Mouse (Mus musculus) lung, postnatal 0 days (tissue): ENCODE measurements at regions not wholly inside any gene's neighbourhood (a gene's known extent, or its start where the extent isn't known, plus 50 kb on each side); places are given as distances from the start of the nearest gene placed in this dataset.

ENCODE experiments used
- ATAC-seq: fragments of 200-750 bp; cut with Nextera tagmentation; 2 replicates; pipeline ENCODE4 v1.8.0; 2017; ENCODE audit warnings: moderate library complexity
- DNase-seq: peaks from one replicate; pipeline ENCODE4 v3.0.0-alpha.2; 2016; ENCODE audit warnings: low spot score
- H3K27ac ChIP-seq: fragments of 300-500 bp; sonication (generic); 2 replicates; pipeline ENCODE4 v1.5.1; 2014; ENCODE audit warnings: antibody characterized with exemption, mild to moderate bottlenecking, low read length, mixed read lengths
- H3K27me3 ChIP-seq: fragments of 300-500 bp; sonication (generic); replicated peaks from 2 replicates; pipeline ENCODE4 v1.6.1; 2014; ENCODE audit warnings: low read length, mixed read lengths; ENCODE audit not compliant: insufficient read depth
- H3K36me3 ChIP-seq: fragments of 300-500 bp; sonication (generic); 2 replicates; pipeline ENCODE4 v1.6.1; 2014; ENCODE audit warnings: low read length, mixed read lengths; ENCODE audit not compliant: insufficient read depth
- H3K4me1 ChIP-seq: fragments of 300-500 bp; sonication (generic); 2 replicates; pipeline ENCODE4 v1.6.1; 2014; ENCODE audit warnings: antibody characterized with exemption, low read depth, low read length, mixed read lengths; ENCODE audit not compliant: insufficient read depth
- H3K4me2 ChIP-seq: fragments of 300-500 bp; sonication (generic); replicated peaks from 2 replicates; pipeline ENCODE4 v1.6.1; 2014; ENCODE audit warnings: low read depth, mild to moderate bottlenecking, low read length, moderate library complexity, mixed read lengths
- H3K4me3 ChIP-seq: fragments of 300-500 bp; sonication (generic); 2 replicates; pipeline ENCODE4 v1.5.1; 2014; ENCODE audit warnings: low read depth, low read length
- H3K9ac ChIP-seq: fragments of 300-500 bp; sonication (generic); replicated peaks from 2 replicates; pipeline ENCODE4 v1.6.1; 2014; ENCODE audit warnings: low read depth, mild to moderate bottlenecking
- H3K9me3 ChIP-seq: fragments of 300-500 bp; sonication (generic); 2 replicates; pipeline ENCODE4 v1.6.1; 2016; ENCODE audit warnings: low read length, mixed read lengths
- CTCF ChIP-seq: IDR thresholded peaks from 2 replicates; pipeline ENCODE4 v1.5.1; 2016; ENCODE audit warnings: antibody characterized with exemption, mild to moderate bottlenecking
- EP300 ChIP-seq: IDR thresholded peaks from 2 replicates; pipeline ENCODE4 v1.6.1; 2016; ENCODE audit warnings: antibody characterized with exemption, mild to moderate bottlenecking, control low read depth
- WGBS: fragments of 180-500 bp; shearing (Covaris S2); extraction: QIAGEN DNeasy Blood & Tissue Kit; methylation state at CpG from one replicate; pipeline ENCODE4 v1.1.7; 2014; 5-methylcytosine and 5-hydroxymethylcytosine counted together

DNA sequence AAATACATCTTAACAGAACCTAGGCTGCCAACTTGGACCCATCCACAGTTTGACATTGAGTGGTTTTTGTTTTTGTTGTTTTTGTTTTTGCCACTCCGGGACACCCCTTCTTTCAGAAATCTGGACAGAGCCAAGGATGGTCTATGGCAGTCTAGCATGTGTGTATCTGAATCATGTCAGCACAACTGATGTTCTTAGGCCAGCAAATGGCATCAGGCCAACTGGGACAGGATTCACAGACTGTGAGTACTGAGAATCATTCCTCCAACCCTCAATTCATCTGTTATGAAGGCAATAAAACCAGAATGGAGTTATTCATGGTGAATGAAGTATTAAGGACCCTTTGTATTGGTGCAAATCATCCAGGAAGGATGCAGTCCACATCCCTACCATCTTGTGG, 1372.5 kb upstream of the Rag2 start:
- Histone ChIP-seq H3K9ac (no peak overlapping the region), H3K4me3 (no peak overlapping the region), H3K27me3 (no peaks in the 10 kb centered on the region), H3K4me2 (no peak overlapping the region), H3K9me3 (no peaks in the 10 kb centered on the region), H3K4me1 (no peaks in the 10 kb centered on the region), H3K36me3 (no peaks in the 10 kb centered on the region), H3K27ac (no peak overlapping the region)
- TF ChIP-seq EP300, result no peak
- no peak for TF ChIP-seq CTCF
- DNase-seq (no peak), ATAC-seq (no peak)
- WGBS, result 77% methylated on average over 1 of the region's 1 CpGs

DNA sequence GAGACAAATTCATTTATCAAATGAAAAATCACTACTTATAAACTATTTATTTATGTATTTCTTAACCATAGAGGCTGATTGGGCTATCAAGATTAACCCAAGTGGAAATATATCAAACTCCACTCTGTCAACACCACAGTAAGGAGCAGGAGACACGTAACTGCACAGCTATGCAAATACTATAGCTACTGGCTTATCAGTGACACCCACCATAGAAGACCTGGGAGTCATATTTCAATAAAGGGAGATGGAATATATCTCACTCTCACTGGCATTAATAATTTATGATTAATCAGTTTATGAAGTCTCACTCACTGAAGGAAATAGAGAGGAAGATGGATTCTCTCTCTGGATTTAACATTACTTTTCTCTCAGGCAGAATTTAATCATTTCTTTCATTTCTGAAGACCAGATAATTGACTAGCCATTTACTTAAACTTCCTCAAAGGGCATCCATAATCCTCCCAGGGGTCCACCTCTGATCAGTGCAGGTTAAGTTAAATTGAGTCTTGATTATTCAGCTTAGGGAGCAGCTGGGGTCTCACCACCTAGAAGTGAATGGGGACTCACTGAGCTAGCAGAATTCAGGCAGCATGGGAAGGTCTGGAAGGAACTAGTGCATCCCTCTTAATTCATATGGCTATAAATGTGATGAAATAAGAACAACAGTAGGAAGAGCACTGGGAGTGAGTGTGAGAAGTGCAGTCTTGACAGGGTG, 1365.2 kb upstream of the Rag2 start:
- H3K36me3 ChIP-seq, result no peaks in the 10 kb centered on the region
- ATAC-seq, result no peak
- no peak overlapping the region for H3K4me2 ChIP-seq
- WGBS, result 14% methylated on average over 1 of the region's 1 CpGs
- H3K9ac ChIP-seq, result no peak overlapping the region
- no peaks in the 10 kb centered on the region for H3K27me3 ChIP-seq
- no peak overlapping the region for H3K4me3 ChIP-seq
- no peak for DNase-seq
- no peaks in the 10 kb centered on the region for H3K9me3 ChIP-seq
- no peaks in the 10 kb centered on the region for H3K4me1 ChIP-seq
- TF ChIP-seq EP300, result no peak
- TF ChIP-seq CTCF, result no peak
- no peak overlapping the region for H3K27ac ChIP-seq

GRCm38 (mm10) chr2:100306516-100306915, 1318.0 kb upstream of the Rag2 start:
- no peaks in the 10 kb centered on the region for H3K36me3 ChIP-seq
- no peak overlapping the region for H3K27ac ChIP-seq
- H3K27me3 ChIP-seq, result no peaks in the 10 kb centered on the region
- no peaks in the 10 kb centered on the region for H3K4me1 ChIP-seq
- ATAC-seq (no peak), DNase-seq (no peak)
- H3K4me3 ChIP-seq, result no peak overlapping the region
- WGBS, result 75% methylated on average over 7 of the region's 7 CpGs
- TF ChIP-seq EP300 (no peak), CTCF (no peak)
- no peak overlapping the region for H3K9ac ChIP-seq
- H3K4me2 ChIP-seq, result no peak overlapping the region
- H3K9me3 ChIP-seq, result no peaks in the 10 kb centered on the region

- WGBS, result 77% methylated on average over 1 of the region's 1 CpGs
- TF ChIP-seq CTCF (no peak), EP300 (no peak)
- Histone ChIP-seq H3K4me1 (no peaks in the 10 kb centered on the region), H3K4me3 (no peak overlapping the region), H3K27ac (no peak overlapping the region), H3K9me3 (no peaks in the 10 kb centered on the region), H3K27me3 (no peaks in the 10 kb centered on the region), H3K36me3 (no peaks in the 10 kb centered on the region), H3K4me2 (no peak overlapping the region), H3K9ac (no peak overlapping the region)
- DNase-seq (no peak), ATAC-seq (no peak)
These were observed 1311.7 kb upstream of the Rag2 start for GRCm38 (mm10) chr2:100312750-100313275.

GRCm38 (mm10) chr2:100320461-100320860, 1304.1 kb upstream of the Rag2 start:
- H3K4me3 ChIP-seq, result no peak overlapping the region
- DNase-seq, result no peak
- H3K27ac ChIP-seq, result no peak overlapping the region
- no peak overlapping the region for H3K4me2 ChIP-seq
- H3K4me1 ChIP-seq, result no peaks in the 10 kb centered on the region
- no peak overlapping the region for H3K9ac ChIP-seq
- WGBS, result 32% methylated on average over 1 of the region's 1 CpGs
- H3K27me3 ChIP-seq, result no peaks in the 10 kb centered on the region
- no peaks in the 10 kb centered on the region for H3K36me3 ChIP-seq
- ATAC-seq, result no peak
- no peak for TF ChIP-seq EP300
- TF ChIP-seq CTCF, result no peak
- H3K9me3 ChIP-seq, result no peaks in the 10 kb centered on the region

- H3K4me2 ChIP-seq, result no peak overlapping the region
- TF ChIP-seq CTCF, result no peak
- no peak for TF ChIP-seq EP300
- 63% methylated on average over 4 of the region's 4 CpGs for WGBS
These were observed 1283.8 kb upstream of the Rag2 start for GRCm38 (mm10) chr2:100340713-100341112.

More at GRCm38 (mm10) chr2:100340713-100341112, 1283.8 kb upstream of the Rag2 start:
- no peak overlapping the region for H3K9ac ChIP-seq
- DNase-seq (no peak), ATAC-seq (no peak)
- H3K36me3 ChIP-seq, result no peaks in the 10 kb centered on the region
- no peaks in the 10 kb centered on the region for H3K27me3 ChIP-seq
- H3K9me3 ChIP-seq, result no peaks in the 10 kb centered on the region
- H3K4me3 ChIP-seq, result no peak overlapping the region
- no peak overlapping the region for H3K27ac ChIP-seq
- H3K4me1 ChIP-seq, result no peaks in the 10 kb centered on the region
